8 mouse cellular contexts compared by ENCODE assay signal in the genomic region with DNA sequence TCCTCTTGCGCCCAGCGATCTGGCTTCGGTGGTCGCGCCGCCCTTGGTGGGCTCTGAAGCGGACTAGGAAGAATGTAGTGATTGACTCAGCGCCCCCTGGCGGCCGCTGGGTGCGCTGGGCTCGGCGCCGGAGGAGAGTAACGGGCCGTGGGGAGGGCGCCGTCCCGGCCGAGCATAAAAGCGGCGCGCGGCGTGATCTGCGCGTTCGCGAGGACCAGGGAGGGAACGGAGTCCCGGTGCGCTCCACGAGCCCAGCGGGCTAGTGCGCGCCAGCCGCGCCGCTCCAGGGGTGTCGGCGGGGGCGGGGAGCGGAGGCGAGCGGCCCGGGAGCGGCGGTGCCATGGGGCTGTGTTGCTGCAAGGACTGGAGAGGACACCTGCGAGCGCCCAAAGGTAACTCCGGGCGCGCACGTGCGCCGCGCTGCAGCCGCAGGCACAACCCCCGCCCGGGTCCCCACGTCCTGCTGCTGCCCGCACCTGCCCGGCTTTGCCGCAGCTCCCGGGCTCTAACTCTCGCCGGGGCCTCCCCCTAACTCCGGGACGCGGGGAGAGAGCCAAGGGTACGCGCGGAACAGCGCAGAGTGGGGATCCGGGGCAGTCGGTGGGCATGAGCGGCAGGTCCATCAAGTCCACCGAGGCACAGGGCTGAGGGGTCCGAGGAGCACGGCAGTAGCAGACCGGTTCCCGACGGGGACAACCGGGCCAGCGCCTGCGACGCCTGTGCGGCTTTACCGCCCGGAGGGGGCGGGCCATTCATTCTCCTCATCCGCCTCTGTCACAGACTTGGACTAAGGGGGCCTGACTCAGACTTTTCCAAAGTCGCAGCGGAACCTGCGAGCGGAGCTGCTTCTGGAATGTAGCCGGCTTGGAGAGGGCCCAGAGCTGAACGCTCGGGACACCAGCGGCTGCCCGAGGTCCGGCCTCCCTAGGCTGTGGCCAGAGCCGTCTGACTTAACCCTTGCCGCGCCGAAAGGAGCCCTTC.
A peak's percentile ranks its signal among the peaks of the same experiment; 100 is the strongest.
DNase-seq lines count a peak whose midpoint lies in the region; ATAC-seq and TF ChIP-seq lines count a peak whose summit lies in the region.

No protein-coding gene starts in this region.

- H3K36me3 ChIP-seq in forebrain, embryonic 12.5 days (replicated peaks) = no peaks in the 10 kb centered on the region
- no peaks in the 10 kb centered on the region for H3K36me3 ChIP-seq in heart, postnatal 0 days (replicated peaks; ENCODE audit: control insufficient read depth, insufficient read depth, low read length)
- no peaks in the 10 kb centered on the region for H3K36me3 ChIP-seq in liver, embryonic 16.5 days (ENCODE audit: control insufficient read depth, insufficient read depth)
- H3K36me3 ChIP-seq in neural tube, embryonic 13.5 days = no peaks in the 10 kb centered on the region
- H3K36me3 ChIP-seq in testis, adult 2 months (ENCODE audit: control insufficient read depth, insufficient read depth, low read length) = no peaks in the 10 kb centered on the region

- no peak overlapping the region for H3K27ac ChIP-seq in forebrain, embryonic 12.5 days
- no peak overlapping the region for H3K27ac ChIP-seq in heart, postnatal 0 days (ENCODE audit: low read depth)
- peak overlapping the region; percentile 74 for H3K27ac ChIP-seq in liver, embryonic 16.5 days (ENCODE audit: low read length)
- H3K27ac ChIP-seq in neural tube, embryonic 13.5 days (replicated peaks) = no peak overlapping the region
- H3K27ac ChIP-seq in testis, adult 2 months (ENCODE audit: control insufficient read depth, insufficient read depth, low read depth, low read length) = no peak overlapping the region

- H3K4me1 ChIP-seq in forebrain, embryonic 12.5 days = peaks cover 19% of the 10 kb centered on the region
- H3K4me1 ChIP-seq in heart, postnatal 0 days (ENCODE audit: control insufficient read depth, insufficient read depth) = peaks cover 9% of the 10 kb centered on the region; the same call in 1 of the 2 replicates
- H3K4me1 ChIP-seq in liver, embryonic 16.5 days (ENCODE audit: control insufficient read depth, low read depth, low read length) = no peaks in the 10 kb centered on the region; the same call in none of the 2 replicates
- peaks cover 26% of the 10 kb centered on the region for H3K4me1 ChIP-seq in neural tube, embryonic 13.5 days (replicated peaks)
- H3K4me1 ChIP-seq in testis, adult 2 months (ENCODE audit: control insufficient read depth, insufficient read depth, low read length) = peaks cover 13% of the 10 kb centered on the region

- peak overlapping the region; percentile 66 for H3K4me3 ChIP-seq in forebrain, embryonic 12.5 days (replicated peaks)
- H3K4me3 ChIP-seq in heart, postnatal 0 days (ENCODE audit: low read depth, low read length) = peak overlapping the region; percentile 60
- H3K4me3 ChIP-seq in liver, embryonic 16.5 days (ENCODE audit: low read depth, low read length) = peak overlapping the region; percentile 64
- H3K4me3 ChIP-seq in neural tube, embryonic 13.5 days = peak overlapping the region; percentile 58
- peak overlapping the region; percentile 59 for H3K4me3 ChIP-seq in testis, adult 2 months (ENCODE audit: control insufficient read depth, low read depth, low read length)

- H3K9me3 ChIP-seq in forebrain, embryonic 12.5 days = no peaks in the 10 kb centered on the region
- H3K9me3 ChIP-seq in heart, postnatal 0 days (replicated peaks; ENCODE audit: control insufficient read depth, low read length) = no peaks in the 10 kb centered on the region
- no peaks in the 10 kb centered on the region for H3K9me3 ChIP-seq in liver, embryonic 16.5 days (replicated peaks; ENCODE audit: control insufficient read depth, low read length)
- H3K9me3 ChIP-seq in neural tube, embryonic 13.5 days = no peaks in the 10 kb centered on the region

- under 1% methylated on average over 106 of the region's 106 CpGs for WGBS in forebrain, embryonic 12.5 days
- WGBS in heart, postnatal 0 days = under 1% methylated on average over 77 of the region's 106 CpGs
- WGBS in liver, embryonic 16.5 days (ENCODE audit: insufficient replicate concordance) = under 1% methylated on average over 100 of the region's 106 CpGs
- WGBS in neural tube, embryonic 13.5 days = under 1% methylated on average over 106 of the region's 106 CpGs

- H3K4me2 ChIP-seq in forebrain, embryonic 12.5 days = peak overlapping the region; percentile 97
- H3K4me2 ChIP-seq in heart, postnatal 0 days (ENCODE audit: low read depth, low read length) = peak overlapping the region; percentile 92
- peak overlapping the region; percentile 67 for H3K4me2 ChIP-seq in liver, embryonic 16.5 days (ENCODE audit: low read depth, low read length)
- H3K4me2 ChIP-seq in neural tube, embryonic 13.5 days = peak overlapping the region; percentile 99

- H3K27me3 ChIP-seq in forebrain, embryonic 12.5 days = peaks cover 69% of the 10 kb centered on the region
- peaks cover 31% of the 10 kb centered on the region for H3K27me3 ChIP-seq in heart, postnatal 0 days (ENCODE audit: control insufficient read depth, insufficient read depth, low read length)
- peaks cover 31% of the 10 kb centered on the region for H3K27me3 ChIP-seq in liver, embryonic 16.5 days (ENCODE audit: control insufficient read depth, insufficient read depth, low read depth, low read length)
- H3K27me3 ChIP-seq in neural tube, embryonic 13.5 days = peaks cover 59% of the 10 kb centered on the region
- H3K27me3 ChIP-seq in testis, adult 2 months (ENCODE audit: control insufficient read depth, insufficient read depth, low read length) = no peaks in the 10 kb centered on the region

- TF ChIP-seq POLR2A in testis, adult 2 months (IDR thresholded peaks at IDR 0.05; ENCODE audit: control insufficient read depth, low read depth, low read length) = no peak

- peak; percentile 76 for ATAC-seq in forebrain, embryonic 12.5 days (ENCODE audit: low FRiP score)
- ATAC-seq in heart, postnatal 0 days (ENCODE audit: insufficient read depth, low read depth) = peak; percentile 71
- peak; percentile 59 for ATAC-seq in liver, embryonic 16.5 days (ENCODE audit: low read depth)
- ATAC-seq in neural tube, embryonic 13.5 days (ENCODE audit: low read depth) = peak; percentile 54

- DNase-seq in CD8-positive naive resting alpha-beta T cell, adult 2 months (ENCODE audit: low read depth in 2 of 2, low spot score in 2 of 2) = peak; percentile 5 to 25
- DNase-seq in brain, adult 2 months (ENCODE audit: low read depth, low spot score) = peak; percentile 37
- DNase-seq in heart, postnatal 0 days (ENCODE audit: low spot score) = peak; percentile 65
- peak; percentile 84 for DNase-seq in kidney, postnatal 14 days

- TF ChIP-seq CTCF in heart, postnatal 0 days (IDR thresholded peaks at IDR 0.05; ENCODE audit: low read depth) = peak; percentile 68
- TF ChIP-seq CTCF in testis, adult 2 months (IDR thresholded peaks at IDR 0.05; ENCODE audit: control insufficient read depth, insufficient read depth, insufficient replicate concordance, low read depth, low read length) = peak; percentile 74

- peak overlapping the region; percentile 59 for H3K9ac ChIP-seq in forebrain, embryonic 12.5 days
- peak overlapping the region; percentile 44 for H3K9ac ChIP-seq in heart, postnatal 0 days (replicated peaks; ENCODE audit: low read depth, low read length)
- peak overlapping the region; percentile 48 for H3K9ac ChIP-seq in liver, embryonic 16.5 days (ENCODE audit: low read depth, low read length)
- H3K9ac ChIP-seq in neural tube, embryonic 13.5 days = peak overlapping the region; percentile 58

- TF ChIP-seq EP300 in heart, postnatal 0 days (IDR thresholded peaks at IDR 0.05; ENCODE audit: low read depth) = no peak

Comparison
In these comparisons a context has a peak if more than half of its experiments do, and no peak if none do; other contexts are left out.
1. DNase-seq: peak in every context shown above with its lines; median percentile 84 in kidney, postnatal 14 days; 65 in heart, postnatal 0 days; 37 in brain, adult 2 months; 15 in CD8-positive naive resting alpha-beta T cell, adult 2 months.